Mouse (Mus musculus): ENCODE data around the gene Crat. TPM values are rescaled to one million over a fixed set of nuclear protein-coding genes. Genes with fewer than 3 reads are reported as not detected.
"Not testable (repeated sequence)": the region's sequence is repeated elsewhere in the genome, so short reads cannot be mapped to it uniquely, and the experiment has no call there.

Crat gene
- polyA plus RNA-seq, 1 experiment from 2014 or later, result 21.5 TPM

GRCm38 (mm10) chr2:30436156-30436545 is 20.5 kb upstream of the Crat start:
- Histone ChIP-seq H3K9ac (ENCODE audit: low read depth, low read length) (no peak overlapping the region), H3K4me3 (ENCODE audit: low read depth, low read length) (no peak overlapping the region), H3K4me1 (replicated peaks; ENCODE audit: control insufficient read depth, insufficient read depth, low read length) (peaks cover 3% of the 10 kb centered on the region; the same call in 1 of the 2 replicates), H3K4me2 (replicated peaks; ENCODE audit: low read depth, low read length) (no peak overlapping the region), H3K27me3 (ENCODE audit: control insufficient read depth, insufficient read depth, low read length) (no peaks in the 10 kb centered on the region), H3K36me3 (ENCODE audit: control insufficient read depth, insufficient read depth, low read length) (peaks cover 2% of the 10 kb centered on the region; the same call in 1 of the 2 replicates), H3K27ac (ENCODE audit: low read depth, low read length) (no peak overlapping the region), H3K9me3 (ENCODE audit: control insufficient read depth, low read length) (no peaks in the 10 kb centered on the region)
- 85% methylated on average over 5 of the region's 5 CpGs for WGBS
- no peak for ATAC-seq (ENCODE audit: low FRiP score)
- peak; percentile 27 for DNase-seq (ENCODE audit: low spot score)

GRCm38 (mm10) chr2:30435326-30436155 is 19.9 kb upstream of the Crat start:
- no peak for ATAC-seq (ENCODE audit: low FRiP score)
- peak; percentile 88 for DNase-seq (ENCODE audit: low spot score)
- Histone ChIP-seq H3K27me3 (ENCODE audit: control insufficient read depth, insufficient read depth, low read length) (no peaks in the 10 kb centered on the region), H3K4me3 (ENCODE audit: low read depth, low read length) (no peak overlapping the region), H3K27ac (ENCODE audit: low read depth, low read length) (no peak overlapping the region), H3K4me2 (replicated peaks; ENCODE audit: low read depth, low read length) (no peak overlapping the region), H3K36me3 (ENCODE audit: control insufficient read depth, insufficient read depth, low read length) (peaks cover 2% of the 10 kb centered on the region; the same call in 1 of the 2 replicates), H3K4me1 (replicated peaks; ENCODE audit: control insufficient read depth, insufficient read depth, low read length) (0 out of 2 replicates have a peak, but pooled peaks cover 2% of the 10 kb centered on the region), H3K9ac (ENCODE audit: low read depth, low read length) (no peak overlapping the region), H3K9me3 (ENCODE audit: control insufficient read depth, low read length) (no peaks in the 10 kb centered on the region)
- WGBS, result 56% methylated on average over 5 of the region's 5 CpGs

- H3K36me3 ChIP-seq (ENCODE audit: control insufficient read depth, insufficient read depth, low read length), result peaks cover 3% of the 10 kb centered on the region; the same call in 1 of the 2 replicates
- ATAC-seq (ENCODE audit: low FRiP score) (no peak), DNase-seq (ENCODE audit: low spot score) (no peak)
- H3K9ac ChIP-seq (ENCODE audit: low read depth, low read length), result no peak overlapping the region
- H3K27me3 ChIP-seq (ENCODE audit: control insufficient read depth, insufficient read depth, low read length), result no peaks in the 10 kb centered on the region
- H3K9me3 ChIP-seq (ENCODE audit: control insufficient read depth, low read length), result no peaks in the 10 kb centered on the region
- no peak overlapping the region for H3K4me3 ChIP-seq (ENCODE audit: low read depth, low read length)
- H3K4me2 ChIP-seq (replicated peaks; ENCODE audit: low read depth, low read length), result no peak overlapping the region
- H3K27ac ChIP-seq (ENCODE audit: low read depth, low read length), result no peak overlapping the region
- no peaks in the 10 kb centered on the region for H3K4me1 ChIP-seq (replicated peaks; ENCODE audit: control insufficient read depth, insufficient read depth, low read length)
These were observed 13.5 kb upstream of the Crat start for GRCm38 (mm10) chr2:30429156-30429555.

- Histone ChIP-seq H3K4me2 (replicated peaks; ENCODE audit: low read depth, low read length) (no peak overlapping the region), H3K36me3 (ENCODE audit: control insufficient read depth, insufficient read depth, low read length) (no peaks in the 10 kb centered on the region), H3K27me3 (ENCODE audit: control insufficient read depth, insufficient read depth, low read length) (no peaks in the 10 kb centered on the region), H3K9me3 (ENCODE audit: control insufficient read depth, low read length) (no peaks in the 10 kb centered on the region), H3K4me3 (ENCODE audit: low read depth, low read length) (no peak overlapping the region), H3K4me1 (replicated peaks; ENCODE audit: control insufficient read depth, insufficient read depth, low read length) (peaks cover 9% of the 10 kb centered on the region; the same call in 1 of the 2 replicates), H3K27ac (ENCODE audit: low read depth, low read length) (no peak overlapping the region), H3K9ac (ENCODE audit: low read depth, low read length) (no peak overlapping the region)
- ATAC-seq (ENCODE audit: low FRiP score) (no peak), DNase-seq (ENCODE audit: low spot score) (no peak)
- WGBS, result 83% methylated on average over 4 of the region's 4 CpGs
These were observed 5.8 kb upstream of the Crat start for GRCm38 (mm10) chr2:30421432-30421831.

- H3K9me3 ChIP-seq (ENCODE audit: control insufficient read depth, low read length), result no peaks in the 10 kb centered on the region
- H3K36me3 ChIP-seq (ENCODE audit: control insufficient read depth, insufficient read depth, low read length), result no peaks in the 10 kb centered on the region
- H3K4me3 ChIP-seq (ENCODE audit: low read depth, low read length), result no peak overlapping the region
- ATAC-seq (ENCODE audit: low FRiP score), result no peak
- no peak for DNase-seq (ENCODE audit: low spot score)
- peaks cover 14% of the 10 kb centered on the region; the same call in 1 of the 2 replicates for H3K4me1 ChIP-seq (replicated peaks; ENCODE audit: control insufficient read depth, insufficient read depth, low read length)
- H3K4me2 ChIP-seq (replicated peaks; ENCODE audit: low read depth, low read length), result no peak overlapping the region
- H3K27ac ChIP-seq (ENCODE audit: low read depth, low read length), result 0 out of 2 replicates have a peak overlapping the region, but pooled peaks have one; percentile 42
- WGBS, result 28% methylated on average over 10 of the region's 10 CpGs
- no peaks in the 10 kb centered on the region for H3K27me3 ChIP-seq (ENCODE audit: control insufficient read depth, insufficient read depth, low read length)
- H3K9ac ChIP-seq (ENCODE audit: low read depth, low read length), result peak overlapping the region; percentile 25; the same call in 1 of the 2 replicates
These were observed 3.5 kb upstream of the Crat start for GRCm38 (mm10) chr2:30419112-30419511.

GRCm38 (mm10) chr2:30418259-30418658 is 2.6 kb upstream of the Crat start:
- peak overlapping the region; percentile 25; the same call in 1 of the 2 replicates for H3K9ac ChIP-seq (ENCODE audit: low read depth, low read length)
- no peak for ATAC-seq (ENCODE audit: low FRiP score)
- H3K4me1 ChIP-seq (replicated peaks; ENCODE audit: control insufficient read depth, insufficient read depth, low read length), result peaks cover 14% of the 10 kb centered on the region; the same call in 1 of the 2 replicates
- no peaks in the 10 kb centered on the region for H3K27me3 ChIP-seq (ENCODE audit: control insufficient read depth, insufficient read depth, low read length)
- WGBS, result 72% methylated on average over 6 of the region's 6 CpGs
- no peak overlapping the region for H3K27ac ChIP-seq (ENCODE audit: low read depth, low read length)
- H3K9me3 ChIP-seq (ENCODE audit: control insufficient read depth, low read length), result no peaks in the 10 kb centered on the region
- no peaks in the 10 kb centered on the region for H3K36me3 ChIP-seq (ENCODE audit: control insufficient read depth, insufficient read depth, low read length)
- H3K4me2 ChIP-seq (replicated peaks; ENCODE audit: low read depth, low read length), result no peak overlapping the region
- DNase-seq (ENCODE audit: low spot score), result no peak
- H3K4me3 ChIP-seq (ENCODE audit: low read depth, low read length), result no peak overlapping the region

GRCm38 (mm10) chr2:30417595-30418165 is 2.1 kb upstream of the Crat start:
- no peaks in the 10 kb centered on the region for H3K9me3 ChIP-seq (ENCODE audit: control insufficient read depth, low read length)
- DNase-seq (ENCODE audit: low spot score), result no peak
- H3K4me3 ChIP-seq (ENCODE audit: low read depth, low read length), result no peak overlapping the region
- 73% methylated on average over 5 of the region's 5 CpGs for WGBS
- no peaks in the 10 kb centered on the region for H3K27me3 ChIP-seq (ENCODE audit: control insufficient read depth, insufficient read depth, low read length)
- H3K27ac ChIP-seq (ENCODE audit: low read depth, low read length), result no peak overlapping the region
- no peak for ATAC-seq (ENCODE audit: low FRiP score)
- H3K4me2 ChIP-seq (replicated peaks; ENCODE audit: low read depth, low read length), result no peak overlapping the region
- no peak overlapping the region for H3K9ac ChIP-seq (ENCODE audit: low read depth, low read length)
- H3K36me3 ChIP-seq (ENCODE audit: control insufficient read depth, insufficient read depth, low read length), result no peaks in the 10 kb centered on the region
- peaks cover 14% of the 10 kb centered on the region; the same call in 1 of the 2 replicates for H3K4me1 ChIP-seq (replicated peaks; ENCODE audit: control insufficient read depth, insufficient read depth, low read length)

GRCm38 (mm10) chr2:30417154-30417553 is 1.5 kb upstream of the Crat start:
- Histone ChIP-seq H3K4me3 (ENCODE audit: low read depth, low read length) (peak overlapping the region; percentile 88; the same call in 1 of the 2 replicates), H3K4me1 (replicated peaks; ENCODE audit: control insufficient read depth, insufficient read depth, low read length) (peaks cover 14% of the 10 kb centered on the region; the same call in 1 of the 2 replicates)
- not testable (repeated sequence) for ATAC-seq (ENCODE audit: low FRiP score); H3K9ac ChIP-seq (ENCODE audit: low read depth, low read length); DNase-seq (ENCODE audit: low spot score); H3K4me2 ChIP-seq (replicated peaks; ENCODE audit: low read depth, low read length); H3K36me3 ChIP-seq (ENCODE audit: control insufficient read depth, insufficient read depth, low read length); H3K27ac ChIP-seq (ENCODE audit: low read depth, low read length); H3K27me3 ChIP-seq (ENCODE audit: control insufficient read depth, insufficient read depth, low read length); H3K9me3 ChIP-seq (ENCODE audit: control insufficient read depth, low read length)
- 79% methylated on average over 6 of the region's 6 CpGs for WGBS

All from hindbrain, embryonic 11.5 days (tissue).